Mouse (Mus musculus) hindbrain, embryonic 16.5 days (tissue): Measurements from ENCODE around the gene Gch1. TPM values are rescaled to one million over a fixed set of nuclear protein-coding genes. Genes with fewer than 3 reads are reported as not detected.
A peak's percentile ranks its signal among the peaks of the same experiment; 100 is the strongest.

Experiments used
- ATAC-seq: fragments of 200-750 bp; cut with Nextera tagmentation; 2 replicates; pipeline ENCODE4 v1.8.0; 2017; ENCODE audit warnings: moderate TSS enrichment, moderate library complexity
- H3K27ac ChIP-seq: fragments of 300-500 bp; sonication (generic); 2 replicates; pipeline ENCODE4 v1.5.1; 2014; ENCODE audit warnings: low read depth, mild to moderate bottlenecking, control low read depth, low read length, moderate library complexity
- H3K27me3 ChIP-seq: fragments of 300-500 bp; sonication (generic); replicated peaks from 2 replicates; pipeline ENCODE4 v1.6.1; 2014; ENCODE audit warnings: low read length; ENCODE audit not compliant: control insufficient read depth, insufficient read depth
- H3K36me3 ChIP-seq: fragments of 300-500 bp; sonication (generic); 2 replicates; pipeline ENCODE4 v1.6.1; 2014; ENCODE audit warnings: mild to moderate bottlenecking, low read length, moderate library complexity, mixed read lengths; ENCODE audit not compliant: control insufficient read depth, insufficient read depth
- H3K4me1 ChIP-seq: fragments of 300-500 bp; sonication (generic); 2 replicates; pipeline ENCODE4 v1.6.1; 2014; ENCODE audit warnings: low read depth, low read length; ENCODE audit not compliant: control insufficient read depth, insufficient read depth
- H3K4me2 ChIP-seq: fragments of 300-500 bp; sonication (generic); 2 replicates; pipeline ENCODE4 v1.6.1; 2014; ENCODE audit warnings: mild to moderate bottlenecking, low read length, control low read depth, moderate library complexity
- H3K4me3 ChIP-seq: fragments of 300-500 bp; sonication (generic); 2 replicates; pipeline ENCODE4 v1.5.1; 2014; ENCODE audit warnings: mild to moderate bottlenecking, low read length, control low read depth, moderate library complexity
- H3K9ac ChIP-seq: fragments of 300-500 bp; sonication (generic); 2 replicates; pipeline ENCODE4 v1.6.1; 2014; ENCODE audit warnings: low read depth, mild to moderate bottlenecking, control low read depth, low read length, moderate library complexity
- H3K9me3 ChIP-seq: fragments of 300-500 bp; sonication (generic); 2 replicates; pipeline ENCODE4 v1.6.1; 2014; ENCODE audit warnings: mild to moderate bottlenecking, low read length, moderate library complexity; ENCODE audit not compliant: control insufficient read depth
- WGBS: fragments of 180-500 bp; shearing (Covaris S2); extraction: QIAGEN DNeasy Blood & Tissue Kit; methylation state at CpG from one replicate; pipeline ENCODE4 v1.1.7; 2014; 5-methylcytosine and 5-hydroxymethylcytosine counted together
- polyA plus RNA-seq: library from polyadenylated mRNA; unstranded; fragments of >200 nt; fragmentation: Nextera tagmentation; extraction: Ambion mirVana; gene quantifications from 2 replicates; pipeline ENCODE4 v1.2.1, GENCODE M21; 2015

Gch1 gene
- polyA plus RNA-seq, 1 experiment from 2014 or later, result 6.3 TPM

DNA sequence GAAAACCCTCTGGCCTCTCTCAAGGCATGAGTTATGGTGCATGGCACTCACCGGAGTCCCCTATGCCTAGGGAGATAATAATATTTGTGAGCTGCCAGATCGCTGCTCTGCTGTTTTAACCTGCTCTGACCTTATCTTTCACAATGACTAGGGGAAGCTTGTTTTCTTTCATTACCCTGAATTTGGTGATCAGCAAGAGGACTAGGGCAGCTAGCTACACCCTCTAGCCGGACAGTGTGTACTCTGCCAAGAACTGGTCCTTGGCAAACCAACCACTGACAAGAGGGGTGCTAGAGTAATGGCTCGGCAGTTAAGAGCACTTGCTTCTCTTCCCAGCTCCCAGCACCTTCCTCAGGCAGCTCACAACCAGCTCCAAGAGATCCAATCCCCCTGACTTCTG is 1.4 kb upstream of the Gch1 start:
- no peak overlapping the region for H3K27ac ChIP-seq
- H3K4me2 ChIP-seq, result no peak overlapping the region
- H3K36me3 ChIP-seq, result no peaks in the 10 kb centered on the region
- ATAC-seq, result no peak
- peaks cover 5% of the 10 kb centered on the region for H3K4me1 ChIP-seq
- no peak overlapping the region for H3K9ac ChIP-seq
- H3K27me3 ChIP-seq, result peaks cover 8% of the 10 kb centered on the region
- 83% methylated on average over 4 of the region's 4 CpGs for WGBS
- no peaks in the 10 kb centered on the region for H3K9me3 ChIP-seq
- no peak overlapping the region for H3K4me3 ChIP-seq

DNA sequence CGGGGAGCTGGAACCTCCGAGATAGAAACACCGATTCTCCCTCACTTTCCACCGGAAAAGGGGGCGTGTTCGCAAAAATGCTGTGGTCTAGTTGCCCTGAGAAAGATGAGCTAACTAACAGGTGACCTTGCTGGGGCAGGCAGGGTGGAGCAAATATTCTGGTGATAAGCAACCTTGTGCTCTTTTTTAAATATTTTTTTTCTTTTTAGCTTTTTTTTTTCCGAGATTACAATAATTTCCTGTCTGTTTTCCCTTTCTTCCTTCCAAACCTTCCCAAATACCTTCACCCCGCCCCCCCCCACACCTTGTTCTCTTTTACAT is 382 bp upstream of the Gch1 start:
- Histone ChIP-seq H3K9ac (peak overlapping the region; percentile 74), H3K4me2 (peak overlapping the region; percentile 100), H3K4me3 (peak overlapping the region; percentile 88), H3K4me1 (peaks cover 5% of the 10 kb centered on the region), H3K27me3 (peaks cover 8% of the 10 kb centered on the region), H3K36me3 (no peaks in the 10 kb centered on the region), H3K27ac (no peak overlapping the region), H3K9me3 (no peaks in the 10 kb centered on the region)
- 12% methylated on average over 8 of the region's 8 CpGs for WGBS
- ATAC-seq, result peak; percentile 35

DNA sequence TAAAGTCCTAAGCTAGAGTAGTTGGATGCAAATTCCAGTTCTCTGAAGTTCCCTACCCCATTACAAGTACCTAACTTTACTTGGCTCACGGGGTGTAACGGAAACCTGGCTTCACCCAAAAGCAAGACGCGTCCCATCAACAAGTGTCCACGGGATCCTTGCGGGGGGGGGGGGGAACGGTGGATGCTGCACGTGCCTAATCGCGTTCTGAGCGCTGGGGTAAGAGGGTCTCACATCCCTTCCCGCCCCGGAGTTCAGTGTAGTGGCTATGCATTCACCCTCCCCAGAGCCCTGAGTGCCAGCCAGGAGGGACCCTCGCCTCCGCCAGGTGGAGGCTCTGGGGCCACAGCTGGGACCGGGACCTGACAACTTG is 752 bp downstream of the Gch1 start:
- WGBS, result 3% methylated on average over 11 of the region's 16 CpGs
- peak overlapping the region; percentile 74 for H3K9ac ChIP-seq
- H3K36me3 ChIP-seq, result no peaks in the 10 kb centered on the region
- peak; percentile 51 for ATAC-seq
- peak overlapping the region; percentile 88 for H3K4me3 ChIP-seq
- H3K27ac ChIP-seq, result no peak overlapping the region
- H3K4me2 ChIP-seq, result peak overlapping the region; percentile 100
- peaks cover 5% of the 10 kb centered on the region for H3K4me1 ChIP-seq
- H3K9me3 ChIP-seq, result no peaks in the 10 kb centered on the region
- peaks cover 8% of the 10 kb centered on the region for H3K27me3 ChIP-seq

DNA sequence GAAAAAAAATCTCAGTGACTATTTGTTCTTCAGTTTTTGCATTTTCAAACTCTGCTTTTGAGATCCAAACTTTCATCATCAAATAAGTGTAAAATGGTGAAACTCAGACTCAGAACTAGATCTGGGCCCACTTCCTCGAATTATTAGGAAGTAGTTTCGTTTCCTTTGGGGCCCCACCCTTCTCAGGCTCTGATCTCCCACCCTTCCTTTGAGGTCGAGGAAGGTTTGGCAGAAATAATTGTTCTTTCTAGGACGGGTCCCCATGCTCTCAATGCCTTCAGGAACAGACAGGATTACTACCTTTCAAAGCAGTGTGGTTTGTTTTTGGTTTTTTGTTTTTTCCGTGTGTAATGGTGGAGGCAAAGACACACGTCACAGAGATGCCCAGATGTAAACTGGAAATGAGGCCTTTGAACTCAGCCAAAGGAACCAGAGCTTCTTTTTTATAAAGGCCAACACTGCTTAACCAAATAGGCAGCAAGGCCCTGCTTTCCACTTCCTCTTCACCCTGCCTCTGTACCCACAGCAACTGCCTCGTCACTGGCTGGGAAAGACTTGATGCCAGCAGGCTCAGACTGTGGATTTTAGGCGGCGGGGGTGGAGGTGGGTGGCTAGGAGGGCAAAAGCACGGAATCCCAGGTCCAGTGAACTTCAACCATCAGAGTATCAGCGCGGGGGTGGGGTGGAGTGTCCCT is 1.4 kb downstream of the Gch1 start:
- Histone ChIP-seq H3K36me3 (no peaks in the 10 kb centered on the region), H3K4me3 (no peak overlapping the region; the same call in 1 of the 2 replicates), H3K4me1 (peaks cover 5% of the 10 kb centered on the region), H3K27ac (no peak overlapping the region), H3K9me3 (no peaks in the 10 kb centered on the region), H3K9ac (no peak overlapping the region), H3K4me2 (peak overlapping the region; percentile 100; the same call in 1 of the 2 replicates), H3K27me3 (peaks cover 8% of the 10 kb centered on the region)
- no peak for ATAC-seq
- WGBS, result 39% methylated on average over 12 of the region's 12 CpGs

DNA sequence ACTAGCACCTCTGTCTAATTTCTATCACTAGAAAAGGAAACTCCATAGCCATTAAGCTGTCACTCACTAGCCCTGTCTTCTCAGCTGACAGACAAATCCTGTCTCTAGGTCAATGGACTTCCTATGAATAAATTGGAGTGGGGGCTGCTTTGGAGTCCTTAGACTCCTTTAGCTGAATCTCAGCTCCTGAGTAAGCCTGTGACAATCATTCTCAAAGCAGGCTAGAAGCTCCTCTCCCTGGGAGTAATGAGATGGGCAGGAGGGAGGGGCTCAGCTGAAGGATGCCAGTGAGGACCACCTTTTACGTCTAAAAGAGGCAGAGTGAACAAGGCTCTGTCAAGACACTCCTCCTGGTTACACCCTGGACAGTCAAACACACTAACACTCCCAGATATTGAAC is 2.0 kb downstream of the Gch1 start:
- no peak overlapping the region for H3K4me3 ChIP-seq
- H3K27ac ChIP-seq, result no peak overlapping the region
- no peaks in the 10 kb centered on the region for H3K36me3 ChIP-seq
- H3K9ac ChIP-seq, result no peak overlapping the region
- no peak for ATAC-seq
- peaks cover 5% of the 10 kb centered on the region for H3K4me1 ChIP-seq
- no peaks in the 10 kb centered on the region for H3K9me3 ChIP-seq
- H3K4me2 ChIP-seq, result no peak overlapping the region
- 17% methylated on average over 1 of the region's 1 CpGs for WGBS
- H3K27me3 ChIP-seq, result peaks cover 8% of the 10 kb centered on the region

DNA sequence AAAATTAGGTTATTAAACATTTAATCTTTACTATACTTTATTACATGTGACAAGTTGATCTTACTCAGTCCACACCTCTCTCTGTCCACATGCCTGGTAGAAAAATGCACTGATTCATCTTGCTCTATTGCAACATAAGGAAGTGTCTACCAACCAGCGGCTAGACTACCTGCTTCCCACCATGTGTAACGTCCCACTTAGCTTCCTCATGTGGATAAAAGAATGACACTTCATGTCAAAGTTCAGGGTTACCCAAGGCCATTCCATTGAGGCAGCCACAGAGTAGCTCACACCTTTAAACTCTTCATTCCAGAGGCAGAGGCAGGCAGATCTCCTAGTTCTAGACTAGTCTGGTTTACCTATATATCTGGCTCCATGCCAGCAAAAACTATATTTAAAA is 2.7 kb downstream of the Gch1 start:
- Histone ChIP-seq H3K27ac (no peak overlapping the region), H3K36me3 (no peaks in the 10 kb centered on the region), H3K9me3 (no peaks in the 10 kb centered on the region), H3K4me1 (peaks cover 5% of the 10 kb centered on the region), H3K27me3 (peaks cover 8% of the 10 kb centered on the region), H3K9ac (no peak overlapping the region), H3K4me2 (no peak overlapping the region), H3K4me3 (no peak overlapping the region)
- 91% methylated on average over 2 of the region's 2 CpGs for WGBS
- ATAC-seq, result no peak

DNA sequence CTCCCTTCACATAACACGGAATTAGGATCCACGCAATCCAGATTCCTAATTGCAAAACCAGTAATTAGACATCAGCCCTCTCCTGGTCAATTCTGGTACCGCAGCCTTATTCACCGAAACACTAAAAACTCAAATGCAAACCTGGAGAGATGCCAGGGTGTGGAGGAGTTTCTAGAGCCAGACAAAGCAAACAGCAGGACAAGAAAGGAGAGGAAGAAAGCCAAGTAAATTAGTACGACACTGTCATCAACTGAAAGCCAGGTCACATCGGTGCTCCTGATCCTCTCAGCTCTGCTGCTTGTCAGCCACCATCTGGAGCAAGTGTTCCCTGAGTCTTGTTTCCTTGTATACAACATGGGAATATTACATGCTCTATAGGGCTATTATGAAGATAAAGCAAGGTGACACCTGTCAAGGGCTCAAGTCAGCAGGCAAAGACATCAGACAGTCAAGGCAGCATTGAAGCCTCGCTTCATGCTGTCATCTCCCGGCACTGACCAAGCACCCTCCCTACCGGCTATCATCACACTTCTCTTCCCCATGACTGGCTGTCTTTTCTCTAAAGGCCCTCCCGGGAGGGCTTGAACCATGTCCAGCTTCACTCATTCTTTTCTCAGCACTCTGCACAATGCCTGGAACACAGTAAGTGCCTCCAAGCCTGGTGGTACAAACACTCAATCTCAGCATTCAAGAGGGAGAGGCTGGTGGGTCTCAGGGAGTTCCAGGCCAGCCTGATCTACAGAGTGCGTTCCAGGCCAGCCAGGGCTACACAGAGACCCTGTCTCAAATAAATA is 7.5 kb downstream of the Gch1 start:
- Histone ChIP-seq H3K9ac (no peak overlapping the region), H3K4me3 (no peak overlapping the region), H3K4me1 (no peaks in the 10 kb centered on the region), H3K9me3 (no peaks in the 10 kb centered on the region), H3K4me2 (no peak overlapping the region), H3K27ac (no peak overlapping the region), H3K27me3 (no peaks in the 10 kb centered on the region; the same call in 1 of the 2 replicates), H3K36me3 (no peaks in the 10 kb centered on the region)
- peak; percentile 60 for ATAC-seq
- 46% methylated on average over 11 of the region's 11 CpGs for WGBS

DNA sequence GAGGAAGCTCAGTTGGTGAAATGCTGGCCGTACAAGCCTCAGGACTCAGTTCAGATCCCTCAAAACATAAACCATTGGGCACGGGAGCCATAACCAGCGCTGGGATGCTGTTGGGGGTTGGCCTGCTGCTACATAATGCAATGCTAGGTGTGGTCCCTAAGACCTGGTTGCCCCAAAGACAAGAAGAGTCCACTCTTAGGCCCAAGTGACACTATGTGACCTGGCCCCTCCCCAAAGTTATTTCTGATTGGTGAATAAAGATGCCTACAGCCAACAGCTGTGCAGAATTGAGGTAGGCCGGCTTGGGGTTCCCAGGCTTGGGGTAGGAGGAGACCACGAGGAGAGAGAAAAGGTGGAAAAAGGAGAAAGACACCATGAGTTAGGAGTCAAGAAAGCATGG is 10.4 kb downstream of the Gch1 start:
- ATAC-seq, result no peak
- no peaks in the 10 kb centered on the region for H3K27me3 ChIP-seq
- H3K9me3 ChIP-seq, result no peaks in the 10 kb centered on the region
- no peak overlapping the region for H3K4me2 ChIP-seq
- H3K4me1 ChIP-seq, result no peaks in the 10 kb centered on the region
- H3K9ac ChIP-seq, result no peak overlapping the region
- no peak overlapping the region for H3K27ac ChIP-seq
- 88% methylated on average over 5 of the region's 5 CpGs for WGBS
- H3K4me3 ChIP-seq, result no peak overlapping the region
- no peaks in the 10 kb centered on the region for H3K36me3 ChIP-seq

DNA sequence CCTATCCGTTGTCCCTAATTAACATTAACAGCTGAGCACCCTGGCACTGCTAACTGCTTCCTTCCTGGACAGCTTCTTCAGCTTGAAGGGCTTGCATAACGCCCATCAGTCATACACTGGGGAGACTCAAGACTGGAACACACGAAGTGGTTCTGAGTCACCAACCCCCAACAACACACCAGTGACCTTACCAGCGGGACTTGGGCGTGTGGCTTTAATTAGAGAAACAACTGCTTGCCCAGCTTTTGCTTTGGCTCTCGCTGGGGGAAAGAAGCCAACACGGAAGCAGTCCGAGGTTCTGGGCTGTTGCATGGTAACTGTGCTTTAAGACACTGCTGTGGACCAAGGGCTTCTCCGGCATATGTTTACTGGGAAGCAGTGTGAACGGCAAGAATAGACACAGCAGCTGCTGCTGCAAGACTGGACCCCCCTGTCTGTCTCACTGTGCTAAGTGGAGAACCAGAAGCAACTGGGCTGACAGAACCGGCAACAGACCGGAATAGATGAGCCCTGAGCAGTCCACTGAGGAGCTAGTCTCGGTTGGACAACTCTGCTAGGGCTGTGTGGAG is 11.3 kb downstream of the Gch1 start:
- Histone ChIP-seq H3K4me3 (no peak overlapping the region), H3K27ac (no peak overlapping the region), H3K36me3 (no peaks in the 10 kb centered on the region), H3K9ac (no peak overlapping the region), H3K4me2 (peak overlapping the region; percentile 18), H3K27me3 (no peaks in the 10 kb centered on the region), H3K9me3 (no peaks in the 10 kb centered on the region), H3K4me1 (no peaks in the 10 kb centered on the region)
- peak; percentile 78 for ATAC-seq
- WGBS, result 43% methylated on average over 13 of the region's 13 CpGs
